Mouse (Mus musculus): ENCODE data around the gene Slc6a17. TPM values are rescaled to one million over a fixed set of nuclear protein-coding genes. Genes with fewer than 3 reads are reported as not detected.

Gene Slc6a17
- total and polyA plus RNA-seq, 3 experiments: 0.04 TPM; not detected in 2

DNA sequence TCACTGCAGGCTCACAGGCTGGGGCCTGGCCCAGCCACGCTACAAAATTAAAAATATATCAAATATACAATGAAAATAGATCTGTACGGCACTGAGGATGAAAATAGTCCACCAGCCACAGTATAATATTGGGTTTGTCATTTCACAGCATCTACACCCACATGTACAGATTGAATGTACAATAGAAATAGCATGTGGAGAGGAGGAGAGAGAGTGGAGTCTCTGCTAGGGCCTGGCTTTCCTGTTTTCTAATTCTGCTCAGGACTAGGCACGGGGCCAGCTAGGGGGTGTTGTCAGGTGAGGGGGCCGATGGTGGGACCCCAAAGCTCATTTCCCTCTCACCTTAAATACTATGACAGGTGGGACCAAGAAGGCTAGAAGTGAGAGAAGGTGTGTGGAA lies 48.8 kb downstream of the Slc6a17 start:
- Histone ChIP-seq H3K36me3 (ENCODE audit: control insufficient read depth in 1 of 2, insufficient read depth in 2 of 2, low read length in 2 of 2) (no peaks in the 10 kb centered on the region), H3K27ac (ENCODE audit: control insufficient read depth, low read depth, low read length) (no peak overlapping the region), H3K9me3 (replicated peaks; ENCODE audit: insufficient read depth, low read length) (no peaks in the 10 kb centered on the region), H3K79me2 (ENCODE audit: control insufficient read depth, insufficient read depth, low read length, poor library complexity) (no peaks in the 10 kb centered on the region), H3K4me1 (ENCODE audit: control insufficient read depth in 1 of 2, insufficient read depth in 2 of 2, low read length in 2 of 2) (no peaks in the 10 kb centered on the region), H3K27me3 (ENCODE audit: control insufficient read depth in 1 of 2, insufficient read depth in 2 of 2, low read length in 2 of 2) (no peaks in the 10 kb centered on the region), H3K9ac (ENCODE audit: control insufficient read depth, low read depth, low read length, poor library complexity, severe bottlenecking) (no peak overlapping the region), H3K4me3 (ENCODE audit: control insufficient read depth in 1 of 2, insufficient read depth in 1 of 2, low read depth in 2 of 2, low read length in 2 of 2) (no peak overlapping the region)
- DNase-seq (ENCODE audit: low read depth, low spot score): no peak
- TF ChIP-seq MAZ (IDR thresholded peaks at IDR 0.05; ENCODE audit: low read depth, low read length): no peak
- no peak for TF ChIP-seq SMC3 (IDR thresholded peaks at IDR 0.05; ENCODE audit: low read depth, low read length)

- no peaks in the 10 kb centered on the region for H3K27me3 ChIP-seq (ENCODE audit: control insufficient read depth in 1 of 2, insufficient read depth in 2 of 2, low read length in 2 of 2)
- H3K4me1 ChIP-seq (ENCODE audit: control insufficient read depth in 1 of 2, insufficient read depth in 2 of 2, low read length in 2 of 2): no peaks in the 10 kb centered on the region
- no peaks in the 10 kb centered on the region for H3K36me3 ChIP-seq (ENCODE audit: control insufficient read depth in 1 of 2, insufficient read depth in 2 of 2, low read length in 2 of 2)
- H3K9ac ChIP-seq (ENCODE audit: control insufficient read depth, low read depth, low read length, poor library complexity, severe bottlenecking): no peak overlapping the region
- no peaks in the 10 kb centered on the region for H3K9me3 ChIP-seq (replicated peaks; ENCODE audit: insufficient read depth, low read length)
- TF ChIP-seq ZKSCAN1 (IDR thresholded peaks at IDR 0.05; ENCODE audit: low read depth, low read length): no peak
- no peak for TF ChIP-seq SIN3A (IDR thresholded peaks at IDR 0.05; ENCODE audit: low read length)
- TF ChIP-seq ZNF384 (IDR thresholded peaks at IDR 0.05; ENCODE audit: low read depth, low read length): no peak
- no peak for TF ChIP-seq MXI1 (IDR thresholded peaks at IDR 0.05; ENCODE audit: low read depth, low read length)
- no peak for TF ChIP-seq E2F4 (IDR thresholded peaks at IDR 0.05; ENCODE audit: borderline replicate concordance, low read depth, low read length)
- TF ChIP-seq MYC (IDR thresholded peaks at IDR 0.05; ENCODE audit: low read depth, low read length): no peak
- no peak for TF ChIP-seq EP300 (IDR thresholded peaks at IDR 0.05; ENCODE audit: low read depth in 1 of 2, low read length in 2 of 2)
- TF ChIP-seq HCFC1 (IDR thresholded peaks at IDR 0.05; ENCODE audit: low read depth, low read length): no peak
- no peak for TF ChIP-seq MAFK (IDR thresholded peaks at IDR 0.05; ENCODE audit: borderline replicate concordance, low read depth, low read length)
- TF ChIP-seq RAD21 (IDR thresholded peaks at IDR 0.05; ENCODE audit: low read depth, low read length): no peak
- TF ChIP-seq RCOR1 (IDR thresholded peaks at IDR 0.05; ENCODE audit: low read depth, low read length): no peak
- no peak for TF ChIP-seq MAZ (IDR thresholded peaks at IDR 0.05; ENCODE audit: low read depth, low read length)
- TF ChIP-seq TAL1 (IDR thresholded peaks at IDR 0.05; ENCODE audit: low read length): no peak
- TF ChIP-seq MEF2A (IDR thresholded peaks at IDR 0.05; ENCODE audit: extremely low read depth, insufficient replicate concordance, low read depth, low read length, poor library complexity, severe bottlenecking): no peak
- no peak for TF ChIP-seq CTCF (IDR thresholded peaks at IDR 0.05 in 2 of 3, conservative IDR thresholded peaks at IDR 0.05 in 1 of 3; ENCODE audit: control insufficient read depth in 1 of 3, insufficient read depth in 1 of 3, low read depth in 2 of 3, low read length in 3 of 3, poor library complexity in 1 of 3, severe bottlenecking in 1 of 3)
- no peak for TF ChIP-seq USF1 (IDR thresholded peaks at IDR 0.05; ENCODE audit: low read depth, low read length)
- H3K4me3 ChIP-seq (ENCODE audit: control insufficient read depth in 1 of 2, insufficient read depth in 1 of 2, low read depth in 2 of 2, low read length in 2 of 2): no peak overlapping the region
- H3K79me2 ChIP-seq (ENCODE audit: control insufficient read depth, insufficient read depth, low read length, poor library complexity): no peaks in the 10 kb centered on the region
- no peak overlapping the region for H3K27ac ChIP-seq (ENCODE audit: control insufficient read depth, low read depth, low read length)
- DNase-seq (ENCODE audit: low read depth, low spot score): no peak
Observed at GRCm38 (mm10) chr3:107468106-107468505, 49.7 kb downstream of the Slc6a17 start.
